Mouse (Mus musculus): ENCODE results near the gene Gab2.
"Not testable (repeated sequence)": the region's sequence is repeated elsewhere in the genome, so short reads cannot be mapped to it uniquely, and the experiment has no call there.

Gab2 gene

GRCm38 (mm10) chr7:97245950-97246578 is 164.7 kb downstream of the Gab2 start:
- not testable (repeated sequence) for DNase-seq (ENCODE audit: inconsistent age in 2 of 2, low spot score in 1 of 2)

- DNase-seq (ENCODE audit: inconsistent age in 2 of 2, low spot score in 1 of 2): no peak
These were observed 166.3 kb downstream of the Gab2 start for GRCm38 (mm10) chr7:97247661-97248060.

- no peak for DNase-seq (ENCODE audit: inconsistent age in 2 of 2, low spot score in 1 of 2)
These were observed 166.8 kb downstream of the Gab2 start for GRCm38 (mm10) chr7:97248136-97248535.

GRCm38 (mm10) chr7:97251638-97252037 is 170.3 kb downstream of the Gab2 start:
- no peak for DNase-seq (ENCODE audit: inconsistent age in 2 of 2, low spot score in 1 of 2)

- peak in 1 of 2 experiments; percentile 47 for DNase-seq (ENCODE audit: inconsistent age in 2 of 2, low spot score in 1 of 2)
These were observed 181.2 kb downstream of the Gab2 start for GRCm38 (mm10) chr7:97262541-97262940.

- DNase-seq (ENCODE audit: inconsistent age in 2 of 2, low spot score in 1 of 2): no peak
These were observed 189.0 kb downstream of the Gab2 start for GRCm38 (mm10) chr7:97270367-97270766.

- DNase-seq (ENCODE audit: inconsistent age in 2 of 2, low spot score in 1 of 2): no peak
These were observed 189.7 kb downstream of the Gab2 start for GRCm38 (mm10) chr7:97271068-97271467.

GRCm38 (mm10) chr7:97296986-97297385 is 215.6 kb downstream of the Gab2 start:
- DNase-seq (ENCODE audit: inconsistent age in 2 of 2, low spot score in 1 of 2): no peak

- DNase-seq (ENCODE audit: inconsistent age in 2 of 2, low spot score in 1 of 2): peak; percentile 54 to 90
These were observed 216.1 kb downstream of the Gab2 start for GRCm38 (mm10) chr7:97297466-97297865.

- DNase-seq (ENCODE audit: inconsistent age in 2 of 2, low spot score in 1 of 2): no peak
These were observed 216.9 kb downstream of the Gab2 start for GRCm38 (mm10) chr7:97298279-97298678.

GRCm38 (mm10) chr7:97298943-97299342 is 217.6 kb downstream of the Gab2 start:
- DNase-seq (ENCODE audit: inconsistent age in 2 of 2, low spot score in 1 of 2): peak in 1 of 2 experiments; percentile 18

GRCm38 (mm10) chr7:97300914-97301313 is 219.5 kb downstream of the Gab2 start:
- peak in 1 of 2 experiments; percentile 21 for DNase-seq (ENCODE audit: inconsistent age in 2 of 2, low spot score in 1 of 2)

GRCm38 (mm10) chr7:97301321-97301720 is 219.9 kb downstream of the Gab2 start:
- peak; percentile 4 to 18 for DNase-seq (ENCODE audit: inconsistent age in 2 of 2, low spot score in 1 of 2)

- DNase-seq (ENCODE audit: inconsistent age in 2 of 2, low spot score in 1 of 2): peak; percentile 8 to 50
These were observed 220.9 kb downstream of the Gab2 start for GRCm38 (mm10) chr7:97302261-97302660.

- peak in 1 of 2 experiments; percentile 21 for DNase-seq (ENCODE audit: inconsistent age in 2 of 2, low spot score in 1 of 2)
These were observed 221.5 kb downstream of the Gab2 start for GRCm38 (mm10) chr7:97302876-97303275.

GRCm38 (mm10) chr7:97303614-97304013 is 222.2 kb downstream of the Gab2 start:
- peak in 1 of 2 experiments; percentile 24 for DNase-seq (ENCODE audit: inconsistent age in 2 of 2, low spot score in 1 of 2)

GRCm38 (mm10) chr7:97304471-97304870 is 223.1 kb downstream of the Gab2 start:
- peak; percentile 5 to 30 for DNase-seq (ENCODE audit: inconsistent age in 2 of 2, low spot score in 1 of 2)

- peak in 1 of 2 experiments; percentile 16 for DNase-seq (ENCODE audit: inconsistent age in 2 of 2, low spot score in 1 of 2)
These were observed 223.8 kb downstream of the Gab2 start for GRCm38 (mm10) chr7:97305206-97305605.

- no peak for DNase-seq (ENCODE audit: inconsistent age in 2 of 2, low spot score in 1 of 2)
These were observed 225.4 kb downstream of the Gab2 start for GRCm38 (mm10) chr7:97306813-97307212.

- DNase-seq (ENCODE audit: inconsistent age in 2 of 2, low spot score in 1 of 2): no peak
These were observed 226.2 kb downstream of the Gab2 start for GRCm38 (mm10) chr7:97307546-97307945.

- DNase-seq (ENCODE audit: inconsistent age in 2 of 2, low spot score in 1 of 2): peak in 1 of 2 experiments; percentile 2
These were observed 228.3 kb downstream of the Gab2 start for GRCm38 (mm10) chr7:97309461-97310340.

- no peak for DNase-seq (ENCODE audit: inconsistent age in 2 of 2, low spot score in 1 of 2)
These were observed 228.9 kb downstream of the Gab2 start for GRCm38 (mm10) chr7:97310341-97310635.

Measured in adrenal gland, adult (tissue).